Comparison of ENCODE assay signal across 8 mouse cellular contexts in genomic region chr9:15029025-15029727, GRCm38 (mm10). TPM values are rescaled to one million over a fixed set of nuclear protein-coding genes. Genes with fewer than 3 reads are reported as not detected.
A peak's percentile ranks its signal among the peaks of the same experiment; 100 is the strongest.
DNase-seq lines count a peak whose midpoint lies in the region; ATAC-seq lines count a peak whose summit lies in the region.

No protein-coding gene starts in this region.

- no peak overlapping the region for H3K27ac ChIP-seq in forebrain, embryonic 13.5 days
- no peak overlapping the region for H3K27ac ChIP-seq in stomach, embryonic 14.5 days (ENCODE audit: low read length)

- no peaks in the 10 kb centered on the region for H3K9me3 ChIP-seq in forebrain, embryonic 13.5 days (replicated peaks)
- H3K9me3 ChIP-seq in stomach, embryonic 14.5 days (ENCODE audit: control insufficient read depth, low read depth, low read length), result no peaks in the 10 kb centered on the region

- no peak overlapping the region for H3K4me2 ChIP-seq in forebrain, embryonic 13.5 days
- no peak overlapping the region for H3K4me2 ChIP-seq in stomach, embryonic 14.5 days (replicated peaks; ENCODE audit: low read depth, low read length)

- peak; percentile 66 to 80 for DNase-seq in cerebellum, postnatal 14 days
- no peak for DNase-seq in cerebellum, adult 11 months
- DNase-seq in urinary bladder, postnatal 25 days (ENCODE audit: low spot score), result peak; percentile 67
- no peak for DNase-seq in urinary bladder, postnatal 4 days (ENCODE audit: low spot score in 2 of 2)
- DNase-seq in kidney, postnatal 10 days, result peak; percentile 77

- no peaks in the 10 kb centered on the region for H3K4me1 ChIP-seq in forebrain, embryonic 13.5 days
- H3K4me1 ChIP-seq in stomach, embryonic 14.5 days (ENCODE audit: control insufficient read depth, insufficient read depth, low read length), result no peaks in the 10 kb centered on the region

- no peak overlapping the region for H3K4me3 ChIP-seq in forebrain, embryonic 13.5 days
- no peak overlapping the region for H3K4me3 ChIP-seq in stomach, embryonic 14.5 days (ENCODE audit: low read depth, low read length)

- peaks cover 28% of the 10 kb centered on the region for H3K36me3 ChIP-seq in forebrain, embryonic 13.5 days (ENCODE audit: poor library complexity, severe bottlenecking)
- H3K36me3 ChIP-seq in stomach, embryonic 14.5 days (ENCODE audit: control insufficient read depth, insufficient read depth, low read length), result no peaks in the 10 kb centered on the region

- H3K9ac ChIP-seq in forebrain, embryonic 13.5 days, result no peak overlapping the region
- no peak overlapping the region for H3K9ac ChIP-seq in stomach, embryonic 14.5 days (replicated peaks; ENCODE audit: low read depth, low read length)

- 46% methylated on average over 4 of the region's 5 CpGs for WGBS in forebrain, embryonic 13.5 days
- 59% methylated on average over 5 of the region's 5 CpGs for WGBS in stomach, embryonic 14.5 days

- H3K27me3 ChIP-seq in forebrain, embryonic 13.5 days, result no peaks in the 10 kb centered on the region
- no peaks in the 10 kb centered on the region for H3K27me3 ChIP-seq in stomach, embryonic 14.5 days (ENCODE audit: control insufficient read depth, insufficient read depth, low read length)

- peak; percentile 50; the same call in 1 of the 2 replicates for ATAC-seq in forebrain, embryonic 13.5 days
- ATAC-seq in megakaryocyte-erythroid progenitor cell, adult 5-6 weeks (replicated peaks; ENCODE audit: low FRiP score, low TSS enrichment, poor library complexity, severe bottlenecking), result peak; percentile 92
- peak; percentile 37; the same call in 1 of the 2 replicates for ATAC-seq in stomach, embryonic 14.5 days (ENCODE audit: insufficient number of reproducible peaks, insufficient read depth, low FRiP score, low read depth)

RNA-seq across cellular contexts. Expression of gene Panx1, which starts 16.1 kb away (rescaled TPM):
- 94.1 and 101 TPM in 2 replicates for polyA plus RNA-seq in forebrain, embryonic 13.5 days (2015; fragmentation: Nextera tagmentation; extraction: Ambion mirVana)
- 3.9 and 19.7 TPM in 2 replicates for total RNA-seq in megakaryocyte-erythroid progenitor cell, adult 5-6 weeks (2014; fragmentation: Nextera tagmentation)
- total RNA-seq in megakaryocyte-erythroid progenitor cell, adult 5-6 weeks (2017), result 5.2 and 5.4 TPM in 2 replicates
- polyA plus RNA-seq in stomach, embryonic 14.5 days (2014; fragmentation: Nextera tagmentation; extraction: Ambion mirVana), result 51.7 TPM in 2 replicates

Comparison
In these comparisons a context has a peak if more than half of its experiments do, and no peak if none do; other contexts are left out.
1. DNase-seq: peak in cerebellum, postnatal 14 days (2 of 2), urinary bladder, postnatal 25 days (single experiment) and kidney, postnatal 10 days (single experiment); none in cerebellum, adult 11 months (single experiment) and urinary bladder, postnatal 4 days (0 of 2).
2. ATAC-seq: peak in every context shown above with its lines; median percentile 92 in megakaryocyte-erythroid progenitor cell, adult 5-6 weeks; 50 in forebrain, embryonic 13.5 days; 37 in stomach, embryonic 14.5 days.